Mouse (Mus musculus) limb, embryonic 10.5 days (tissue): ENCODE measurements at regions not wholly inside any gene's neighbourhood (a gene's known extent, or its start where the extent isn't known, plus 50 kb on each side); places are given as distances from the start of the nearest gene placed in this dataset.

ENCODE experiments used
- DNase-seq: peaks from one replicate; pipeline ENCODE4 v3.0.0-alpha.2; 2017; ENCODE audit warnings: low spot score
- H3K27ac ChIP-seq: fragments of 300-500 bp; sonication (generic); 2 replicates; pipeline ENCODE4 v1.5.1; 2016; ENCODE audit warnings: mild to moderate bottlenecking
- H3K27me3 ChIP-seq: fragments of 300-500 bp; sonication (generic); 2 replicates; pipeline ENCODE4 v1.6.1; 2016; ENCODE audit warnings: low read depth, mild to moderate bottlenecking; ENCODE audit not compliant: poor library complexity, severe bottlenecking
- H3K36me3 ChIP-seq: fragments of 300-500 bp; sonication (generic); 2 replicates; pipeline ENCODE4 v1.6.1; 2016; ENCODE audit warnings: mild to moderate bottlenecking, moderate library complexity
- H3K4me1 ChIP-seq: fragments of 300-500 bp; sonication (generic); 2 replicates; pipeline ENCODE4 v1.6.1; 2016
- H3K4me3 ChIP-seq: fragments of 300-500 bp; sonication (generic); 2 replicates; pipeline ENCODE4 v1.5.1; 2016; ENCODE audit warnings: mild to moderate bottlenecking, moderate library complexity
- H3K9me3 ChIP-seq: fragments of 300-500 bp; sonication (generic); replicated peaks from 2 replicates; pipeline ENCODE4 v1.6.1; 2016; ENCODE audit warnings: mild to moderate bottlenecking
- WGBS: fragments of 180-500 bp; shearing (Covaris S2); methylation state at CpG from one replicate; pipeline ENCODE4 v1.1.7; 2016; 5-methylcytosine and 5-hydroxymethylcytosine counted together

- Histone ChIP-seq H3K4me1 (peaks cover 4% of the 10 kb centered on the region; the same call in 1 of the 2 replicates), H3K36me3 (no peaks in the 10 kb centered on the region), H3K27me3 (peaks cover 5% of the 10 kb centered on the region), H3K4me3 (no peak overlapping the region), H3K27ac (no peak overlapping the region), H3K9me3 (no peaks in the 10 kb centered on the region)
- DNase-seq: peak; percentile 43
- 30% methylated on average over 12 of the region's 12 CpGs for WGBS
These were observed 528.7 kb upstream of the Atp11b start for GRCm38 (mm10) chr3:35225051-35225701.

GRCm38 (mm10) chr3:35225774-35226365 is 528.0 kb upstream of the Atp11b start:
- Histone ChIP-seq H3K27me3 (peaks cover 5% of the 10 kb centered on the region), H3K36me3 (no peaks in the 10 kb centered on the region), H3K4me1 (peaks cover 4% of the 10 kb centered on the region; the same call in 1 of the 2 replicates), H3K27ac (no peak overlapping the region), H3K9me3 (no peaks in the 10 kb centered on the region), H3K4me3 (no peak overlapping the region)
- no peak for DNase-seq
- WGBS: 70% methylated on average over 3 of the region's 3 CpGs

GRCm38 (mm10) chr3:35231158-35231928 is 522.6 kb upstream of the Atp11b start:
- DNase-seq: no peak
- Histone ChIP-seq H3K4me1 (peaks cover 8% of the 10 kb centered on the region; the same call in 1 of the 2 replicates), H3K27ac (no peak overlapping the region), H3K4me3 (no peak overlapping the region), H3K9me3 (no peaks in the 10 kb centered on the region), H3K36me3 (no peaks in the 10 kb centered on the region), H3K27me3 (no peaks in the 10 kb centered on the region)
- WGBS: 90% methylated on average over 10 of the region's 10 CpGs

- Histone ChIP-seq H3K9me3 (no peaks in the 10 kb centered on the region), H3K4me1 (peaks cover 10% of the 10 kb centered on the region; the same call in 1 of the 2 replicates), H3K27me3 (no peaks in the 10 kb centered on the region), H3K4me3 (no peak overlapping the region), H3K36me3 (no peaks in the 10 kb centered on the region), H3K27ac (no peak overlapping the region)
- 69% methylated on average over 1 of the region's 1 CpGs for WGBS
- DNase-seq: no peak
These were observed 521.4 kb upstream of the Atp11b start for GRCm38 (mm10) chr3:35232487-35232886.

GRCm38 (mm10) chr3:35235066-35235465 is 518.8 kb upstream of the Atp11b start:
- DNase-seq: no peak
- no peaks in the 10 kb centered on the region for H3K9me3 ChIP-seq
- no peaks in the 10 kb centered on the region for H3K36me3 ChIP-seq
- peaks cover 10% of the 10 kb centered on the region; the same call in 1 of the 2 replicates for H3K4me1 ChIP-seq
- H3K27me3 ChIP-seq: no peaks in the 10 kb centered on the region
- 87% methylated on average over 3 of the region's 3 CpGs for WGBS
- H3K4me3 ChIP-seq: no peak overlapping the region
- H3K27ac ChIP-seq: no peak overlapping the region

GRCm38 (mm10) chr3:35235772-35236171 is 518.1 kb upstream of the Atp11b start:
- 38% methylated on average over 5 of the region's 5 CpGs for WGBS
- no peaks in the 10 kb centered on the region for H3K36me3 ChIP-seq
- no peak overlapping the region for H3K27ac ChIP-seq
- no peak overlapping the region for H3K4me3 ChIP-seq
- no peak for DNase-seq
- peaks cover 10% of the 10 kb centered on the region; the same call in 1 of the 2 replicates for H3K4me1 ChIP-seq
- no peaks in the 10 kb centered on the region for H3K27me3 ChIP-seq
- no peaks in the 10 kb centered on the region for H3K9me3 ChIP-seq

- DNase-seq: no peak
- no peaks in the 10 kb centered on the region for H3K36me3 ChIP-seq
- H3K9me3 ChIP-seq: no peaks in the 10 kb centered on the region
- no peak overlapping the region for H3K27ac ChIP-seq
- H3K4me3 ChIP-seq: no peak overlapping the region
- WGBS: 87% methylated on average over 6 of the region's 6 CpGs
- H3K27me3 ChIP-seq: no peaks in the 10 kb centered on the region
- H3K4me1 ChIP-seq: peaks cover 10% of the 10 kb centered on the region; the same call in 1 of the 2 replicates
These were observed 516.6 kb upstream of the Atp11b start for GRCm38 (mm10) chr3:35237342-35237741.

- H3K27me3 ChIP-seq: no peaks in the 10 kb centered on the region
- no peaks in the 10 kb centered on the region for H3K4me1 ChIP-seq
- H3K4me3 ChIP-seq: no peak overlapping the region
- WGBS: 51% methylated on average over 6 of the region's 6 CpGs
- no peaks in the 10 kb centered on the region for H3K9me3 ChIP-seq
- DNase-seq: no peak
- H3K27ac ChIP-seq: no peak overlapping the region
- no peaks in the 10 kb centered on the region for H3K36me3 ChIP-seq
These were observed 511.6 kb upstream of the Atp11b start for GRCm38 (mm10) chr3:35242349-35242748.

GRCm38 (mm10) chr3:35242871-35243529 is 510.9 kb upstream of the Atp11b start:
- no peaks in the 10 kb centered on the region for H3K4me1 ChIP-seq
- 71% methylated on average over 10 of the region's 10 CpGs for WGBS
- H3K9me3 ChIP-seq: no peaks in the 10 kb centered on the region
- DNase-seq: no peak
- no peak overlapping the region for H3K27ac ChIP-seq
- H3K36me3 ChIP-seq: no peaks in the 10 kb centered on the region
- H3K27me3 ChIP-seq: no peaks in the 10 kb centered on the region
- no peak overlapping the region for H3K4me3 ChIP-seq

GRCm38 (mm10) chr3:35245003-35245402 is 508.9 kb upstream of the Atp11b start:
- H3K36me3 ChIP-seq: no peaks in the 10 kb centered on the region
- H3K4me3 ChIP-seq: no peak overlapping the region
- DNase-seq: no peak
- WGBS: 41% methylated on average over 8 of the region's 8 CpGs
- H3K27ac ChIP-seq: no peak overlapping the region
- H3K9me3 ChIP-seq: no peaks in the 10 kb centered on the region
- no peaks in the 10 kb centered on the region for H3K27me3 ChIP-seq
- H3K4me1 ChIP-seq: no peaks in the 10 kb centered on the region

GRCm38 (mm10) chr3:35245946-35246665 is 507.8 kb upstream of the Atp11b start:
- H3K36me3 ChIP-seq: no peaks in the 10 kb centered on the region
- H3K27ac ChIP-seq: no peak overlapping the region
- H3K4me3 ChIP-seq: no peak overlapping the region
- WGBS: 75% methylated on average over 10 of the region's 10 CpGs
- no peak for DNase-seq
- H3K9me3 ChIP-seq: no peaks in the 10 kb centered on the region
- no peaks in the 10 kb centered on the region for H3K4me1 ChIP-seq
- H3K27me3 ChIP-seq: no peaks in the 10 kb centered on the region

- WGBS: 75% methylated on average over 10 of the region's 10 CpGs
- H3K4me3 ChIP-seq: no peak overlapping the region
- no peaks in the 10 kb centered on the region for H3K9me3 ChIP-seq
- H3K27ac ChIP-seq: no peak overlapping the region
- no peaks in the 10 kb centered on the region; the same call in 1 of the 2 replicates for H3K4me1 ChIP-seq
- no peaks in the 10 kb centered on the region for H3K27me3 ChIP-seq
- H3K36me3 ChIP-seq: no peaks in the 10 kb centered on the region
- no peak for DNase-seq
These were observed 504.7 kb upstream of the Atp11b start for GRCm38 (mm10) chr3:35249160-35249559.
